Mouse (Mus musculus) adrenal gland, adult 8-10 months (tissue): ENCODE results near the gene Gcfc2. TPM values are rescaled to one million over a fixed set of nuclear protein-coding genes. Genes with fewer than 3 reads are reported as not detected.

Experiments used
- DNase-seq: peaks from one replicate; pipeline ENCODE4 v3.0.0; 2022
- microRNA-seq, 2 experiments: library from miRNA; unstranded; fragments of <30 nt; microRNA quantifications; one replicate each; pipeline ENCODE4 v1.2.0; 2022
- total RNA-seq, 4 experiments: library from RNA; stranded (reverse); gene quantifications; 2 replicates each; pipeline ENCODE4 v1.2.4; 2022

Gene Gcfc2
- total RNA-seq, 4 experiments from 2014 or later = 6.5 to 22.9 (median 14.0) TPM

DNA sequence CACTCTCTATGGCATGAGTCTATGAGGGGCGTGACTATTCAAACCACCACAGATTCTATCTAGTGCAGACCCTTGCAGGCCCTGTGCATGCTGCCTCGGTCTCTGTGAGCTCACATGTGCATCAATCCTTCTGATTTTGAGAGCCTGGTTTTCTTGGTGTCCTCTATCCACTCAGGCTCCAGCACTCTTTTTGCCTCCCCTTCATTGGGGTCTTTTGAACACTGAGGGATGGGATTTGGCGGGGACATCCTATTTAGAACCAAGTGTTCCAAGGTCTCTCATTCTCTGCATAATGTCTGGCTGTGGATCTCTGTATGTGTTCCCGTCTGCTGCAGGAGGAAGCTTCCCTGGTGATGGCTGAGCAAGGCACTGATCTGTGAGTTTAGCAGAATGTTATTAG is 55.8 kb downstream of the Gcfc2 start:
- no peak for DNase-seq

DNA sequence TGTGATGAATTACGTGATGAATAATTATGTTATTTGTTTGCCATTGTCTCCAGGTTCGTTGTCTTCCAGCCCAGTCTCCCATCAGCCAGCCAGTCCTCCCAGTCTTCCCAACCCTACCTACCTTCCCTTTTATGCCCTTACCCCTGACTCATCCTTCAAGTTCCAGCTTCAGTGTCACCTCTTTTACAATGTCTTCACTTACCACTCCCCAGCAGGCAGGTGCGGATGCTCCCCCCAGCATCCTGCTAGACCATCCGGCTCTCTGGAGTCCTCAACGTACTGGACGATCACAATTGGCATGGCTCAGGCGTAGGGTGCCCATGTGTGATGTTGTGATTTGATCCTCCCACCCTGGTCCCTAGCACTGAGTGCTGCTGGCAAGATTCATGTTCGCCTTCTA is 62.7 kb downstream of the Gcfc2 start:
- no peak for DNase-seq

DNA sequence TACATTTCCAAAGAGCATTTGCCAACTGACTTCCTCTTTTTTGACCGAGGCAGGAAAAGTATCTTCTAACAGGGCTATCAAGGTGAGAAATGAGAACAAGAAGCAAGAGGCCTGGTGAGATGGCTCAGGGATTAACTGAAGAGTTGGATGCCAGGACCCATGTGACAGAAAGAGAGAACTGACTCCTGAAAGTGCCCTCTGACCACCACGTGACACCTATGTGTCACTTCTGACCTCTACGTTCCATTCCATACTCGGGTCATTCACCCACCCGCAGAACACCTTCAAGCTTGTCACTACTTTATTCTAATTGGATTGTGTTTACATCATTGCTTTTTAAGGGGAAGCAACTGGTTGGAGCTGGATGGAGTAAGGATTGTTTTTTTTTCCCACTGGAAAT is 63.1 kb downstream of the Gcfc2 start:
- DNase-seq = no peak

DNA sequence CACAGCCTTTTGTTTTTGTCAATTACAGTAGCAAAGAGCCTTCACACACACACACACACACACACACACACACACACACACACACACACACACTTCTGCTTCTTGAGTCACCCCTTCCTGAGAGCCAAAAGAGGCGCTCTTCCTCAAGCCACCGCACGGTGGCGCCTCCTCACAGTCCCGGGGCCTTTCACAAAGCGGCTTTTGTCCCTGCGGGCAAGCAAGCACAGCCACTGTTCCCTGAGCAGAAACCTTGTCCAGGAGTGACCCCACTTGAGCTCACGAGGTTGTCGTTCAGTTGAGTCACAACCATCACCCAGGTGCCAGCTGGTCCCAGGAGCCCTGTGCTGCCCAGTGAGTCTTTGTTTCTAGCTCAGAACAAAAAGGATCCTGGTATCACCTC is 63.5 kb downstream of the Gcfc2 start:
- DNase-seq = peak; percentile 81

DNA sequence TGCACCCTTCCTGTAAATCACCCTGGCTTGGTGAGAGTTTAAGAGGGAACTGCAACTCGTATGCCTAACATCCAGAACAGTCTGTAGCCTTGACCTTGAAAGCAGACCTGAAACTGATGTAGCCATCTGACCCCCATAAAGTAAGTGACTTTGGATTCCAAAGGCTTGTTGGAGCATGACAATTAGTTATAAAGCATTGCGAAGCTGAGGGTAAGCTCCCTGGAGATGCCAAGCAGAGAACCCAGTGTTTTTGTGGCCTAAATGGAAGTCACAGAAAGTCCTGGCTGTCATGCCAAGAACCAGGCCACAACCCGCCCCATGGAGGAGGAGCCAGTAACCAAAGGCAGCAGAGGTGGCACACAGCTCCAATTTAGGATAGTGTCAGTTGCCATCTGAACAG is 64.1 kb downstream of the Gcfc2 start:
- peak; percentile 40 for DNase-seq

DNA sequence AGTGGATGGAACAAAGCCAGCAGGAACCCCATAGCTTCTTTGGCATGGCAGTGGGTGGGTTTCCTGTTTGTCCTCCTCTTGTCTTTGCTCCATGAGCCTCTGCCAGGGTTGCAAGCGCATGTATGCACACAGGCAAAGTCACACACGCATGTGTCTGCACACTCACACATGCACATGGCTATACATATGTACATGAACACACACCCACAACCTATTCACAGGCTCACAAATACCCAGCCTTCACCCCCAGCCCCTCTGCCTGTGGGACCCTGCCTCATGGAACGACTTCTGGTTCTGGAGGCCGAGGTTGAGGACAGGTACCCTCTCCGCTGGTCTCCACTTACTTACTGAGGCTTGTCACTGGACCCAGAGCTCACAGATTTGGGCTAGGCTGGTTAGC is 64.9 kb downstream of the Gcfc2 start:
- no peak for DNase-seq

DNA sequence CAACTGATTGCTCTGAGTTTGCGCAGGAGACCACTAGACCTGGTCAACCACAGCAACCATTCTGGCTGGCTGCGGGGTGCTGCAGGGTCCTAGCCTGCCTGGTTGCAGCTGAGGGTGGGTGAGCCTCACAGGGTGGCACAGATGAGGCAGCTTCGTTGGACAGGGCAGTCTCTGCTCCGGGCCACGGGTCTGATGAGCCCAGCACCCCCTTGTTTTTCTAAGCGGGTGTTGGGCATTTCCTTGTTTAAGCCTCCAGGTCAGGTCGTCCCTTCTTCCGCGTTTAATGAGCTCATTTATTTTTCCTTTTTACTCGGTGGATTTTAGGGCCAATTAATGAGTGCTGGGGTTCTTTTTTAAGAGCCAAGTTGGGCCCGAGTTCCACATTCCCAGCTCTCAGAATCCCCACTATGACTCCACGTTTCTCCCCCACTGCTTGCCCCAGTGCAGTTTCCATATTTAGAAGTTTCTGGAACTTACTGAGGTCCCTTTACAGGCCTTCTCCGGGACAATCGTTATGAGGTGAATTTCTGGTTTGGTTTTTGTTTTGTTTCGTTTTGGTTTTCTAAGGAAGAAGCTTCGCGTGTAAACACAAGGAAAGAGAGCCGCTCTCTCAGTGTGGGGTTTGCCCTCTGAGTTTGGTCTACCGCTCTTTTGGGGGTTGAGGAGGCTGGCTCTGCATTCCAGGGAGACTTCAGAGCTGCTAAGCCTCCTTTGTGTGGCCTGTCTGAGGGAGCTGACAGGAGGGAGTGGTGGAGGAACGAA is 66.8 kb downstream of the Gcfc2 start:
- DNase-seq = no peak

Small RNA genes within 50 kb of the gene (microRNA-seq; reads per million reads assigned to microRNA genes)
- gene Mir468 (0 reads per million in 2 experiments), gene Mir7232 (0 reads per million in 2 experiments)

Other genes starting within 250 kb of the Gcfc2 start
- gene Mrpl19, start 42.3 kb downstream of the Gcfc2 start, total RNA-seq = 10 to 100 TPM; 36.9 to 39.0 (median 39.0) TPM
- 1 to 10 TPM; 1.2 to 6.2 (median 3.8) TPM for gene Eva1a, start 117.4 kb downstream of the Gcfc2 start, total RNA-seq